Mouse (Mus musculus) midbrain, embryonic 13.5 days (tissue): Measurements from ENCODE around the gene Gm44511. TPM values are rescaled to one million over a fixed set of nuclear protein-coding genes. Genes with fewer than 3 reads are reported as not detected.

Experiments used
- ATAC-seq: fragments of 200-750 bp; cut with Nextera tagmentation; 2 replicates; pipeline ENCODE4 v1.8.0; 2017; ENCODE audit warnings: mild to moderate bottlenecking, moderate TSS enrichment, moderate library complexity
- H3K27ac ChIP-seq: fragments of 300-500 bp; sonication (generic); 2 replicates; pipeline ENCODE4 v1.5.1; 2015; ENCODE audit warnings: inconsistent platforms, mild to moderate bottlenecking, moderate library complexity
- H3K27me3 ChIP-seq: fragments of 300-500 bp; sonication (generic); 2 replicates; pipeline ENCODE4 v1.6.1; 2015; ENCODE audit warnings: mild to moderate bottlenecking, inconsistent platforms
- H3K36me3 ChIP-seq: fragments of 300-500 bp; sonication (generic); 2 replicates; pipeline ENCODE4 v1.6.1; 2015; ENCODE audit warnings: mild to moderate bottlenecking, inconsistent platforms
- H3K4me1 ChIP-seq: fragments of 300-500 bp; sonication (generic); replicated peaks from 2 replicates; pipeline ENCODE4 v1.6.1; 2015; ENCODE audit warnings: inconsistent platforms
- H3K4me2 ChIP-seq: fragments of 300-500 bp; sonication (generic); replicated peaks from 2 replicates; pipeline ENCODE4 v1.6.1; 2015; ENCODE audit warnings: moderate library complexity, mild to moderate bottlenecking, inconsistent platforms
- H3K4me3 ChIP-seq: fragments of 300-500 bp; sonication (generic); replicated peaks from 2 replicates; pipeline ENCODE4 v1.5.1; 2015; ENCODE audit warnings: mild to moderate bottlenecking, inconsistent platforms
- H3K9ac ChIP-seq: fragments of 300-500 bp; sonication (generic); replicated peaks from 2 replicates; pipeline ENCODE4 v1.6.1; 2015; ENCODE audit warnings: mild to moderate bottlenecking, inconsistent platforms
- H3K9me3 ChIP-seq: fragments of 300-500 bp; sonication (generic); 2 replicates; pipeline ENCODE4 v1.6.1; 2016; ENCODE audit warnings: mild to moderate bottlenecking, inconsistent platforms
- WGBS: fragments of 180-500 bp; shearing (Covaris S2); methylation state at CpG from one replicate; pipeline ENCODE4 v1.1.7; 2015; 5-methylcytosine and 5-hydroxymethylcytosine counted together
- polyA plus RNA-seq: library from polyadenylated mRNA; unstranded; fragments of >200 nt; fragmentation: Nextera tagmentation; extraction: Ambion mirVana; gene quantifications from 2 replicates; pipeline ENCODE4 v1.2.1, GENCODE M21; 2015

Gm44511 gene
- not detected in 2 replicates for polyA plus RNA-seq

GRCm38 (mm10) chr6:128826132-128826531 lies at the start of gene Gm44511, which contains the start of gene Klrb1b:
TSS of gene Gm44511 (minus strand) at chr6:128826315.
TSS of gene Klrb1b (minus strand) at chr6:128826331.
- no peaks in the 10 kb centered on the region for H3K36me3 ChIP-seq
- no peak within 1 kb of the TSS for H3K4me2 ChIP-seq
- no peak within 1 kb of the TSS for H3K27ac ChIP-seq
- no peaks in the 10 kb centered on the region for H3K9me3 ChIP-seq
- 90% methylated on average over 6 of the region's 6 CpGs for WGBS
- no peak for ATAC-seq
- no peaks in the 10 kb centered on the region for H3K4me1 ChIP-seq
- H3K27me3 ChIP-seq, result no peaks in the 10 kb centered on the region
- H3K4me3 ChIP-seq, result no peak within 1 kb of the TSS
- no peak within 1 kb of the TSS for H3K9ac ChIP-seq

DNA sequence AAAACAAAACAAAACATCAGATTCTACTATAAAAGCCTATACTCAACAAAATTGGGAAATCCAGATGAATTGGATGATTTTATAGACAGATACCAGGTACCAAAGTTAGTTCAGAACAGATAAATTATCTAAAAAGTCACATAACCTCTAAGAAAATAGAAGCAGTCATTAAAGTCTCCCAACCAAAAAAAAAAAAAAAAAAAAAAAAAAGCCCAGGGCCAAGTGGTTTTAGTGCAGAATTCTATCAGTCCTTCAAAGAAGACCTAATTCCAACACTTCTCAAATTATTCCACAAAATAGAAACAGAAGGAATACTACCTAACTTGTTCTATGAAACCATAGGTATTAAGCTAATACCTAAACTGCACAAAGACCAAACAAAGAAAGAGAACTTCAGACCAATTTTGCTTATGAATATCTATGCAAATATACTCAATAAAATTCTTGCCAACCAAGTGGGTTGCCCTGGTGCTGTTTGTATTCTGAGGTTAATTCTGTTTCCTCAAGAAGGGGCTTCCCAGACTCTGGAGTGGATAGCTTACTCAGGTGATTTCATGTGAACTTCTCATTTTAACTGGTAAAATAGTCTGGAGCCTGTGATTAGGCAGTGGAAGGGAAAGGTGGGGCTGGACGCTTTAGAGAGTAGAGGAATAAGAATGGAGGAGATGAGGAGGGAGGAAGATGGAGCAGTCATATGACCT lies 45.9 kb upstream of the Gm44511 start:
- Histone ChIP-seq H3K27ac (no peak overlapping the region), H3K4me2 (no peak overlapping the region), H3K27me3 (no peaks in the 10 kb centered on the region), H3K4me3 (no peak overlapping the region), H3K4me1 (no peaks in the 10 kb centered on the region), H3K9ac (no peak overlapping the region), H3K9me3 (0 out of 2 replicates have a peak, but pooled peaks cover 2% of the 10 kb centered on the region), H3K36me3 (no peaks in the 10 kb centered on the region)
- 76% methylated on average over 1 of the region's 1 CpGs for WGBS
- no peak for ATAC-seq

GRCm38 (mm10) chr6:128868861-128869260 lies 42.7 kb upstream of the Gm44511 start:
- H3K9me3 ChIP-seq, result no peaks in the 10 kb centered on the region
- H3K4me3 ChIP-seq, result no peak overlapping the region
- H3K36me3 ChIP-seq, result no peaks in the 10 kb centered on the region
- no peak overlapping the region for H3K4me2 ChIP-seq
- H3K27me3 ChIP-seq, result no peaks in the 10 kb centered on the region
- no peak for ATAC-seq
- 4% methylated on average over 3 of the region's 3 CpGs for WGBS
- no peaks in the 10 kb centered on the region for H3K4me1 ChIP-seq
- H3K9ac ChIP-seq, result no peak overlapping the region
- no peak overlapping the region for H3K27ac ChIP-seq

- H3K36me3 ChIP-seq, result no peaks in the 10 kb centered on the region
- H3K4me2 ChIP-seq, result no peak overlapping the region
- ATAC-seq, result no peak
- H3K4me3 ChIP-seq, result no peak overlapping the region
- peaks cover 8% of the 10 kb centered on the region; the same call in 1 of the 2 replicates for H3K4me1 ChIP-seq
- 95% methylated on average over 2 of the region's 2 CpGs for WGBS
- H3K27me3 ChIP-seq, result 0 out of 2 replicates have a peak, but pooled peaks cover 3% of the 10 kb centered on the region
- no peak overlapping the region for H3K9ac ChIP-seq
- H3K27ac ChIP-seq, result no peak overlapping the region
- no peaks in the 10 kb centered on the region for H3K9me3 ChIP-seq
Measured at GRCm38 (mm10) chr6:128857976-128858375, 31.9 kb upstream of the Gm44511 start.

GRCm38 (mm10) chr6:128856250-128856649 lies 30.1 kb upstream of the Gm44511 start:
- peak; percentile 51 for ATAC-seq

GRCm38 (mm10) chr6:128855477-128855876 lies 29.4 kb upstream of the Gm44511 start:
- H3K36me3 ChIP-seq, result no peaks in the 10 kb centered on the region
- H3K9me3 ChIP-seq, result no peaks in the 10 kb centered on the region
- WGBS, result 88% methylated on average over 1 of the region's 1 CpGs
- H3K27ac ChIP-seq, result no peak overlapping the region
- H3K4me2 ChIP-seq, result no peak overlapping the region
- peaks cover 8% of the 10 kb centered on the region; the same call in 1 of the 2 replicates for H3K4me1 ChIP-seq
- H3K9ac ChIP-seq, result no peak overlapping the region
- 0 out of 2 replicates have a peak, but pooled peaks cover 3% of the 10 kb centered on the region for H3K27me3 ChIP-seq
- ATAC-seq, result no peak
- H3K4me3 ChIP-seq, result no peak overlapping the region

More at GRCm38 (mm10) chr6:128856250-128856649, 30.1 kb upstream of the Gm44511 start:
- Histone ChIP-seq H3K9ac (no peak overlapping the region), H3K4me3 (no peak overlapping the region), H3K4me1 (peaks cover 8% of the 10 kb centered on the region; the same call in 1 of the 2 replicates), H3K9me3 (no peaks in the 10 kb centered on the region), H3K36me3 (no peaks in the 10 kb centered on the region), H3K27me3 (0 out of 2 replicates have a peak, but pooled peaks cover 3% of the 10 kb centered on the region), H3K27ac (no peak overlapping the region), H3K4me2 (no peak overlapping the region)
- WGBS, result 73% methylated on average over 5 of the region's 5 CpGs

DNA sequence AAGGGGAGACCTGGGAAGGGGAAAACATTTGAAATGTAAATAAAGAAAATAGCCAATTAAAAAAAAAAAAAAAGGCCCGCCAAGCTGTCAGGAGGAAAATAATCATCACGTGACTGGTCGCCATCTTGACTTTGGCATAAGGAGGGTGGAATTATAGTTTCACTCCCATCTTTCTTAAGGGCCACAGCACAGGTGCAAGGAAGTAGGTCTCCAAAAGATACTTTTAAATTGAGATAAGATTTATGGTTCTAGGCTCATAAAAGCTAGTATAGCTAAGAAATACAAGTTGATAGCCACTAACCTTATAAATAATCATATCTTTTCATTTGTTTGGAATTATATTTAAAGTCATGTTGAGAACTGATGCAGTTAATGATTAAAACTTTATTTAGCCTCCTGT lies 28.8 kb upstream of the Gm44511 start:
- peaks cover 8% of the 10 kb centered on the region; the same call in 1 of the 2 replicates for H3K4me1 ChIP-seq
- 0 out of 2 replicates have a peak, but pooled peaks cover 3% of the 10 kb centered on the region for H3K27me3 ChIP-seq
- no peaks in the 10 kb centered on the region for H3K9me3 ChIP-seq
- H3K4me2 ChIP-seq, result no peak overlapping the region
- no peak overlapping the region for H3K9ac ChIP-seq
- no peak overlapping the region for H3K4me3 ChIP-seq
- WGBS, result 97% methylated on average over 3 of the region's 3 CpGs
- H3K36me3 ChIP-seq, result no peaks in the 10 kb centered on the region
- ATAC-seq, result no peak
- H3K27ac ChIP-seq, result no peak overlapping the region

DNA sequence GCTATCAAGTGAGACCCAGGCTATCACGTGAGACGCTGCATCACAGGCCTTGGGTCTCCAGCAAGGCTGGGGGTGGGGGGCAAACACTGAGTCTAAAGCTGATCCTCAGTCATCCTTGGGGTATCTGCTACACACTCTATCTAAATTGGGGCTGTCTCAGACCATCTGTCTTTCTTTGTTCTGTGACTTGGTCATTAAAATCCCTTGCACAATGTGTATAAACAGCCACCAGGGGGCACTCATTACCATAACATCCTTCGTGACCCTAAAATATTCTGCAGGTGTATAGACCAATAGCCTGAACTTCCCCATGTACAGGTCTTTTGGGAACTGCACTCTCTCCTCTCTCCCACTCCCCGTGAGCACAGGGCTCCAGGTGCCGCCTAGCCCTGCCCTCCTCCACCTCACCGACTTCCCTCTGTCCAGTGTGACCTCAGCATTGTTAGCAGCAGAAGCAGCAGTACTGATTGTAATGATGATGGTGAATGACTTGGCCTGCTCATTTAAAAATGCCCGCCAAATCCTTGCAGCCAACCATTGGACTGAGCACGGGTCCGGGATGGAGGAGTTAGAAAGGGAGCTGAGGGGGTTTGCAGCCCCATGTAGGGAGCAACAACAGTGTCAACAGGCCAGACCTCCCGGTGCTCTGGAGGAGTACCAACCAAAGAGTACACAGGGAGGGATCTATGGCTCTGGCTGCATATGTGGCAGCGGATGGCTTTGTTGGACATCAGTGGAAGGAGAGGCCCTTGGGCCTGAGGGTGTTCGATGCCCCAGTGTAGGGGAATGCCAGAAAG lies 28.1 kb upstream of the Gm44511 start:
- ATAC-seq, result peak; percentile 88
- Histone ChIP-seq H3K27ac (no peak overlapping the region), H3K4me3 (no peak overlapping the region), H3K4me1 (peaks cover 8% of the 10 kb centered on the region; the same call in 1 of the 2 replicates), H3K4me2 (peak overlapping the region; percentile 19; the same call in 1 of the 2 replicates), H3K36me3 (no peaks in the 10 kb centered on the region), H3K9ac (no peak overlapping the region), H3K27me3 (0 out of 2 replicates have a peak, but pooled peaks cover 3% of the 10 kb centered on the region), H3K9me3 (no peaks in the 10 kb centered on the region)
- 48% methylated on average over 12 of the region's 12 CpGs for WGBS

- H3K36me3 ChIP-seq, result no peaks in the 10 kb centered on the region
- no peak overlapping the region for H3K27ac ChIP-seq
- no peak overlapping the region for H3K9ac ChIP-seq
- no peaks in the 10 kb centered on the region for H3K27me3 ChIP-seq
- peaks cover 8% of the 10 kb centered on the region; the same call in 1 of the 2 replicates for H3K4me1 ChIP-seq
- H3K4me2 ChIP-seq, result no peak overlapping the region
- ATAC-seq, result no peak
- no peak overlapping the region for H3K4me3 ChIP-seq
- WGBS, result 96% methylated on average over 3 of the region's 3 CpGs
- H3K9me3 ChIP-seq, result no peaks in the 10 kb centered on the region
Measured at GRCm38 (mm10) chr6:128852766-128853165, 26.7 kb upstream of the Gm44511 start.

DNA sequence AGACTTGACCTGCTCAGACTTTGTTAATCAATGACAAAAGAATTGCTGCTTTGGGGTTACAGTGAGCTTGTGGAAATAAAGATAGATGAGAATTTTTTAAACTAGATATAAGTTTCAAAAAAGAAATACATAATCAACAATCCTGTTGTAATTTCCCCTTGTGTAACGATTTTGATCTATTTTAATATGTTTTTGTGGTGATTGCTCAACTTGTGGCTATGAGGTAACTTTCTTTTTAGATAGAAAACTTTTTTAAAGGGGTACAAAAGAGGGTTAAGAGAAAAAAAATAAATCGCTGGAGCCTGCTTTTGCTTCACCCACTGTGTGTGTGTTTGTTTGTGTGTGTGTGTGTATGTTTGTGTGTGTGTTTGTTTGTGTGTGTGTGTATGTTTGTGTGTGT lies 25.0 kb upstream of the Gm44511 start:
- no peak for ATAC-seq
- no peaks in the 10 kb centered on the region for H3K27me3 ChIP-seq
- H3K4me3 ChIP-seq, result no peak overlapping the region
- no peak overlapping the region for H3K9ac ChIP-seq
- H3K4me2 ChIP-seq, result no peak overlapping the region
- H3K4me1 ChIP-seq, result peaks cover 8% of the 10 kb centered on the region; the same call in 1 of the 2 replicates
- H3K9me3 ChIP-seq, result no peaks in the 10 kb centered on the region
- no peaks in the 10 kb centered on the region for H3K36me3 ChIP-seq
- WGBS, result 87% methylated on average over 2 of the region's 2 CpGs
- H3K27ac ChIP-seq, result no peak overlapping the region

DNA sequence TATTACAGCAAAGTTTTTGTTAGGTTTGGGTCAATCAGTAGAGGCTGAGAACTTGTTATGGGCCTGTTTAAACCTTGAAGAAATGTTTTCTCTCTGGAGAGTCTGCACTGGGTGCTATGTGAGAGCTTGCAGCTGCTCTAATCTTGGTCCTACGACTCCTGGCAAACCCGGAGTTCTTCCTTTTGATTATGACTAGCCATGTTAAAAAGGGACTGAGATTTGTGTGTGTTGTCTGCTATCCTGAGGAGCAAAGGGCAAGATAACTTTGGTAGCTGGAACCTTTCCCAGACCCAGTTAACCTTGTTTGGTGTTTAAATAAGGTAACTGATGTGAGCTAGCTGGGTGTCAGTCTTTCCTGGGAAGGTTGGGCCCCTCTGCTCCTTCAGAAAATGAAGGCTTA lies 24.6 kb upstream of the Gm44511 start:
- peaks cover 8% of the 10 kb centered on the region; the same call in 1 of the 2 replicates for H3K4me1 ChIP-seq
- no peaks in the 10 kb centered on the region for H3K27me3 ChIP-seq
- H3K36me3 ChIP-seq, result no peaks in the 10 kb centered on the region
- H3K9me3 ChIP-seq, result no peaks in the 10 kb centered on the region
- no peak overlapping the region for H3K9ac ChIP-seq
- H3K4me3 ChIP-seq, result no peak overlapping the region
- no peak overlapping the region for H3K27ac ChIP-seq
- H3K4me2 ChIP-seq, result no peak overlapping the region
- 77% methylated on average over 2 of the region's 2 CpGs for WGBS
- no peak for ATAC-seq

DNA sequence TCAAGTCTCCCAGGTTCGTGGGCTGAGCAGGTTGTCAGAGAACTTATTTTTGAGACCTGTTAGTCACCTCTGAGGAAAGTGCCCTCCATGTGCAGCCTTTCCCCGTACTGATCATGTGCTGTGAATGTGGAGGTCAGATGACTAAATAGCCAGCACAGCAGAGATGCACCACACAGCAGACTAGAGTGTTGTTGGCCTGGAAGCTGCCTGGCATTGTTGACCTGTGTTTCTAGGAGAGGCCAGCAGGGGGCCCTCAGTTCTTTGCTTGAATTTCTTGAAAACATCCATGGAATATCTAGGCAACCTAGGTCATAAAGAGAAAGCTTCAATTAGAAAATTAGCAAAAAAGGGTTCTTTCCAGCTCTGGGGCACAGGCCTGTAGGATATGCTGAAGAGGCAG lies 23.8 kb upstream of the Gm44511 start:
- Histone ChIP-seq H3K4me3 (no peak overlapping the region), H3K9me3 (no peaks in the 10 kb centered on the region), H3K4me2 (no peak overlapping the region), H3K4me1 (peaks cover 8% of the 10 kb centered on the region; the same call in 1 of the 2 replicates), H3K27me3 (no peaks in the 10 kb centered on the region), H3K36me3 (no peaks in the 10 kb centered on the region), H3K9ac (no peak overlapping the region), H3K27ac (no peak overlapping the region)
- 64% methylated on average over 2 of the region's 2 CpGs for WGBS
- ATAC-seq, result no peak
